Mouse (Mus musculus): ENCODE measurements around the gene Mark1. TPM values are rescaled to one million over a fixed set of nuclear protein-coding genes. Genes with fewer than 3 reads are reported as not detected.

The Mark1 gene
- polyA plus RNA-seq, 1 experiment from 2014 or later: 2.2 TPM

GRCm38 (mm10) chr1:184986748-184987147 lies 12.6 kb downstream of the Mark1 start:
- 21% methylated on average over 2 of the region's 2 CpGs for WGBS
- Histone ChIP-seq H3K4me3 (ENCODE audit: control insufficient read depth in 1 of 2, insufficient read depth in 1 of 2, low read depth in 1 of 2, low read length in 2 of 2) (no peak overlapping the region; a peak in 1 of 4 replicates), H3K27me3 (ENCODE audit: control insufficient read depth, insufficient read depth, low read length) (no peaks in the 10 kb centered on the region), H3K4me1 (ENCODE audit: control insufficient read depth in 2 of 2, insufficient read depth in 2 of 2, low read length in 2 of 2) (peaks cover 10 to 11% of the 10 kb centered on the region in 2 experiments; a peak in 3 of 4 replicates), H3K36me3 (ENCODE audit: control insufficient read depth, insufficient read depth, low read length) (no peaks in the 10 kb centered on the region), H3K9me3 (ENCODE audit: control insufficient read depth, low read length) (no peaks in the 10 kb centered on the region), H3K4me2 (ENCODE audit: low read length) (peak overlapping the region; percentile 47), H3K27ac (replicated peaks in 1 of 2; ENCODE audit: control insufficient read depth in 1 of 2, insufficient read depth in 1 of 2, low read depth in 2 of 2, low read length in 2 of 2) (0 out of 4 replicates have a peak overlapping the region, but pooled peaks of 1 of the 2 experiments have one; percentile 5), H3K9ac (ENCODE audit: low read length) (peak overlapping the region; percentile 5; the same call in 1 of the 2 replicates)
- no peak for ATAC-seq (ENCODE audit: insufficient number of reproducible peaks, insufficient read depth, low FRiP score, low read depth)

GRCm38 (mm10) chr1:184984723-184985122 lies 14.6 kb downstream of the Mark1 start:
- H3K4me2 ChIP-seq (ENCODE audit: low read length): no peak overlapping the region
- no peaks in the 10 kb centered on the region for H3K27me3 ChIP-seq (ENCODE audit: control insufficient read depth, insufficient read depth, low read length)
- WGBS: 85% methylated on average over 2 of the region's 2 CpGs
- no peak overlapping the region for H3K9ac ChIP-seq (ENCODE audit: low read length)
- peaks cover 10 to 11% of the 10 kb centered on the region in 2 experiments; a peak in 3 of 4 replicates for H3K4me1 ChIP-seq (ENCODE audit: control insufficient read depth in 2 of 2, insufficient read depth in 2 of 2, low read length in 2 of 2)
- no peak overlapping the region for H3K27ac ChIP-seq (replicated peaks in 1 of 2; ENCODE audit: control insufficient read depth in 1 of 2, insufficient read depth in 1 of 2, low read depth in 2 of 2, low read length in 2 of 2)
- no peaks in the 10 kb centered on the region for H3K36me3 ChIP-seq (ENCODE audit: control insufficient read depth, insufficient read depth, low read length)
- no peak overlapping the region for H3K4me3 ChIP-seq (ENCODE audit: control insufficient read depth in 1 of 2, insufficient read depth in 1 of 2, low read depth in 1 of 2, low read length in 2 of 2)
- no peak for ATAC-seq (ENCODE audit: insufficient number of reproducible peaks, insufficient read depth, low FRiP score, low read depth)
- H3K9me3 ChIP-seq (ENCODE audit: control insufficient read depth, low read length): no peaks in the 10 kb centered on the region

- Histone ChIP-seq H3K4me1 (ENCODE audit: control insufficient read depth in 2 of 2, insufficient read depth in 2 of 2, low read length in 2 of 2) (peaks cover 10 to 11% of the 10 kb centered on the region in 2 experiments; a peak in 3 of 4 replicates), H3K4me2 (ENCODE audit: low read length) (no peak overlapping the region), H3K27ac (replicated peaks in 1 of 2; ENCODE audit: control insufficient read depth in 1 of 2, insufficient read depth in 1 of 2, low read depth in 2 of 2, low read length in 2 of 2) (no peak overlapping the region), H3K27me3 (ENCODE audit: control insufficient read depth, insufficient read depth, low read length) (no peaks in the 10 kb centered on the region), H3K9ac (ENCODE audit: low read length) (no peak overlapping the region), H3K36me3 (ENCODE audit: control insufficient read depth, insufficient read depth, low read length) (no peaks in the 10 kb centered on the region), H3K9me3 (ENCODE audit: control insufficient read depth, low read length) (no peaks in the 10 kb centered on the region), H3K4me3 (ENCODE audit: control insufficient read depth in 1 of 2, insufficient read depth in 1 of 2, low read depth in 1 of 2, low read length in 2 of 2) (no peak overlapping the region)
- ATAC-seq (ENCODE audit: insufficient number of reproducible peaks, insufficient read depth, low FRiP score, low read depth): no peak
- 43% methylated on average over 3 of the region's 3 CpGs for WGBS
These were observed 15.6 kb downstream of the Mark1 start for GRCm38 (mm10) chr1:184983751-184984150.

GRCm38 (mm10) chr1:184972214-184972776 lies 27.1 kb downstream of the Mark1 start:
- no peak overlapping the region for H3K4me3 ChIP-seq (ENCODE audit: control insufficient read depth in 1 of 2, insufficient read depth in 1 of 2, low read depth in 1 of 2, low read length in 2 of 2)
- no peaks in the 10 kb centered on the region for H3K9me3 ChIP-seq (ENCODE audit: control insufficient read depth, low read length)
- H3K9ac ChIP-seq (ENCODE audit: low read length): no peak overlapping the region
- H3K36me3 ChIP-seq (ENCODE audit: control insufficient read depth, insufficient read depth, low read length): no peaks in the 10 kb centered on the region
- no peak for ATAC-seq (ENCODE audit: insufficient number of reproducible peaks, insufficient read depth, low FRiP score, low read depth)
- 48% methylated on average over 8 of the region's 8 CpGs for WGBS
- H3K4me2 ChIP-seq (ENCODE audit: low read length): no peak overlapping the region
- no peaks in the 10 kb centered on the region for H3K27me3 ChIP-seq (ENCODE audit: control insufficient read depth, insufficient read depth, low read length)
- H3K4me1 ChIP-seq (ENCODE audit: control insufficient read depth in 2 of 2, insufficient read depth in 2 of 2, low read length in 2 of 2): peaks cover 4% of the 10 kb centered on the region in 2 experiments; a peak in 2 of 4 replicates
- H3K27ac ChIP-seq (replicated peaks in 1 of 2; ENCODE audit: control insufficient read depth in 1 of 2, insufficient read depth in 1 of 2, low read depth in 2 of 2, low read length in 2 of 2): 0 out of 4 replicates have a peak overlapping the region, but pooled peaks of 1 of the 2 experiments have one; percentile 19

GRCm38 (mm10) chr1:184969374-184969773 lies 30.0 kb downstream of the Mark1 start:
- WGBS: 54% methylated on average over 4 of the region's 4 CpGs
- no peak overlapping the region for H3K4me3 ChIP-seq (ENCODE audit: control insufficient read depth in 1 of 2, insufficient read depth in 1 of 2, low read depth in 1 of 2, low read length in 2 of 2)
- H3K27ac ChIP-seq (replicated peaks in 1 of 2; ENCODE audit: control insufficient read depth in 1 of 2, insufficient read depth in 1 of 2, low read depth in 2 of 2, low read length in 2 of 2): no peak overlapping the region
- ATAC-seq (ENCODE audit: insufficient number of reproducible peaks, insufficient read depth, low FRiP score, low read depth): no peak
- peaks cover 4 to 5% of the 10 kb centered on the region in 2 experiments; a peak in 3 of 4 replicates for H3K4me1 ChIP-seq (ENCODE audit: control insufficient read depth in 2 of 2, insufficient read depth in 2 of 2, low read length in 2 of 2)
- no peaks in the 10 kb centered on the region for H3K36me3 ChIP-seq (ENCODE audit: control insufficient read depth, insufficient read depth, low read length)
- no peaks in the 10 kb centered on the region for H3K27me3 ChIP-seq (ENCODE audit: control insufficient read depth, insufficient read depth, low read length)
- no peak overlapping the region for H3K4me2 ChIP-seq (ENCODE audit: low read length)
- no peaks in the 10 kb centered on the region for H3K9me3 ChIP-seq (ENCODE audit: control insufficient read depth, low read length)
- no peak overlapping the region for H3K9ac ChIP-seq (ENCODE audit: low read length)

GRCm38 (mm10) chr1:184965682-184966360 lies 33.5 kb downstream of the Mark1 start:
- Histone ChIP-seq H3K4me2 (ENCODE audit: low read length) (no peak overlapping the region), H3K9ac (ENCODE audit: low read length) (no peak overlapping the region), H3K4me3 (ENCODE audit: control insufficient read depth in 1 of 2, insufficient read depth in 1 of 2, low read depth in 1 of 2, low read length in 2 of 2) (no peak overlapping the region), H3K27me3 (ENCODE audit: control insufficient read depth, insufficient read depth, low read length) (no peaks in the 10 kb centered on the region), H3K36me3 (ENCODE audit: control insufficient read depth, insufficient read depth, low read length) (no peaks in the 10 kb centered on the region), H3K9me3 (ENCODE audit: control insufficient read depth, low read length) (0 out of 2 replicates have a peak, but pooled peaks cover 4% of the 10 kb centered on the region), H3K4me1 (ENCODE audit: control insufficient read depth in 2 of 2, insufficient read depth in 2 of 2, low read length in 2 of 2) (peaks cover 8 to 12% of the 10 kb centered on the region in 2 experiments; a peak in 3 of 4 replicates), H3K27ac (replicated peaks in 1 of 2; ENCODE audit: control insufficient read depth in 1 of 2, insufficient read depth in 1 of 2, low read depth in 2 of 2, low read length in 2 of 2) (no peak overlapping the region)
- 43% methylated on average over 12 of the region's 12 CpGs for WGBS
- no peak for ATAC-seq (ENCODE audit: insufficient number of reproducible peaks, insufficient read depth, low FRiP score, low read depth)

- no peak overlapping the region for H3K9ac ChIP-seq (ENCODE audit: low read length)
- no peaks in the 10 kb centered on the region for H3K36me3 ChIP-seq (ENCODE audit: control insufficient read depth, insufficient read depth, low read length)
- 0 out of 2 replicates have a peak, but pooled peaks cover 5% of the 10 kb centered on the region for H3K9me3 ChIP-seq (ENCODE audit: control insufficient read depth, low read length)
- no peaks in the 10 kb centered on the region for H3K27me3 ChIP-seq (ENCODE audit: control insufficient read depth, insufficient read depth, low read length)
- H3K4me2 ChIP-seq (ENCODE audit: low read length): peak overlapping the region; percentile 34; the same call in 1 of the 2 replicates
- H3K4me1 ChIP-seq (ENCODE audit: control insufficient read depth in 2 of 2, insufficient read depth in 2 of 2, low read length in 2 of 2): peaks cover 8 to 13% of the 10 kb centered on the region in 2 experiments; a peak in 3 of 4 replicates
- H3K4me3 ChIP-seq (ENCODE audit: control insufficient read depth in 1 of 2, insufficient read depth in 1 of 2, low read depth in 1 of 2, low read length in 2 of 2): no peak overlapping the region
- H3K27ac ChIP-seq (replicated peaks in 1 of 2; ENCODE audit: control insufficient read depth in 1 of 2, insufficient read depth in 1 of 2, low read depth in 2 of 2, low read length in 2 of 2): no peak overlapping the region
- 32% methylated on average over 12 of the region's 12 CpGs for WGBS
- no peak for ATAC-seq (ENCODE audit: insufficient number of reproducible peaks, insufficient read depth, low FRiP score, low read depth)
These were observed 36.2 kb downstream of the Mark1 start for GRCm38 (mm10) chr1:184963121-184963693.
